Mouse (Mus musculus): ENCODE data around the gene Acr.

DNA sequence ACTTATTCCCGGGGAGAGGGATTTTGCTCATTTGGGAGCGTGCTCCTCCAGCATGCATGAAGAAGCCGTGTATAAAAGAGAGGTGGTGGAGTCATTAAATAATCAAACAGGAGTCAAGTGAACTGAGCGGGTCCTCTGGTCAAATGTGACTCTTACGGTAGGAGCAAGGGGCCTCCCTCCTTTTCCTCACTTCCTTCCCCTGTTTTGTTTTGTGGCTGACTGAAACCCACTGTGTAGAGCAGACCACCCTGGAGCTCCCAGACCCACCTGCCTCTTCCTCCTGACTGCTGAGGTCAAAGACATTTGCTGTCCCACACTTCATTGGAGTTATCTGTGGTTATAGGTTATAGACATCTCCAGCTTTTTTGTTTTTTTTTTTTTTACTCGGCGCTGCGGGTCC, 39.4 kb downstream of the Acr start:
- TF ChIP-seq CTCF (IDR thresholded peaks at IDR 0.05; ENCODE audit: extremely low read depth, insufficient read depth, low read length) = no peak
- TF ChIP-seq POLR2A (IDR thresholded peaks at IDR 0.05; ENCODE audit: extremely low read depth, insufficient read depth, low read length) = no peak

Measured in cortical plate, adult 2 months (tissue).